In the genomic region with DNA sequence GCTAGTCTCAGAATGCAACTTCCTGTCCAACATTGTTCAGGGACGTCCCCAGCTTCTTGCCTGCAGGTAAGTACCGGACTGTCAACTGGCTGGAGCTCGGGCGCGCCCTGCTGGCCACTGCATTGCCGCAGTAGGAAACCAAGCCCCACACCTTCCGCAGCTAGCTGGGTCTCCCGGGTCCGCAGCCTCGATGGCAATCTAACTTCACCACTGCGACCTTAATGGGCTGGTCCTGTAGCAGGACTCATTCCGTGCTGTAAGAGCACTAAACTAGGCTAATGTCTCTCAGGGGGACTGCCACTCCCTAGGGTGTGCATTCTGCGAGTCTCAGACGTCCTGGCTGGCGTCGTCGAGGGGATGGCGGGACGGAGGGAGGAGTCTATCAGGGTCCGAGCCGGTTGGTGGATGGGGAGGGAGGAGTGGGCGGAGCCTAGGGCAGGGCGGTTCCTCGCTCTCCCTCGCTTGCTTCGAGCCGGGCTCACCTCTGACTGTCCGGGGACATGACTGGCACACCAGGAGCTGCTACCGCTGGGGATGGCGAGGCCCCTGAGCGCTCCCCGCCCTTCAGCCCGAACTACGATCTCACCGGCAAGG, we compare ENCODE assay signal across 8 mouse cellular contexts. TPM values are rescaled to one million over a fixed set of nuclear protein-coding genes. Genes with fewer than 3 reads are reported as not detected.
DNase-seq lines count a peak whose midpoint lies in the region; ATAC-seq and TF ChIP-seq lines count a peak whose summit lies in the region.

No protein-coding gene starts in this region.

- ATAC-seq in embryonic facial prominence, embryonic 12.5 days (ENCODE audit: insufficient number of reproducible peaks, insufficient read depth, low FRiP score, low TSS enrichment), result peak; percentile 31; the same call in 1 of the 2 replicates
- peak; percentile 67 for ATAC-seq in heart, embryonic 13.5 days (ENCODE audit: extremely low read depth, insufficient number of reproducible peaks, low FRiP score, low TSS enrichment)
- peak; percentile 84 for ATAC-seq in kidney, embryonic 16.5 days (ENCODE audit: low FRiP score, low TSS enrichment)
- peak; percentile 53 for ATAC-seq in neural tube, embryonic 14.5 days (ENCODE audit: low read depth)

- H3K36me3 ChIP-seq in embryonic facial prominence, embryonic 12.5 days, result no peaks in the 10 kb centered on the region
- no peaks in the 10 kb centered on the region for H3K36me3 ChIP-seq in heart, embryonic 13.5 days
- H3K36me3 ChIP-seq in kidney, embryonic 16.5 days (ENCODE audit: insufficient read depth, low read length), result no peaks in the 10 kb centered on the region
- H3K36me3 ChIP-seq in neural tube, embryonic 14.5 days (ENCODE audit: control insufficient read depth, insufficient read depth, low read length), result no peaks in the 10 kb centered on the region
- no peaks in the 10 kb centered on the region for H3K36me3 ChIP-seq in thymus, adult 2 months (ENCODE audit: control insufficient read depth, insufficient read depth, low read length)

- no peak; the same call in 1 of the 2 replicates for TF ChIP-seq POLR2A in lung, adult 2 months (IDR thresholded peaks at IDR 0.05; ENCODE audit: borderline replicate concordance, extremely low read depth, low read depth, low read length)
- peak; percentile 45; the same call in 1 of the 2 replicates for TF ChIP-seq POLR2A in thymus, adult 2 months (IDR thresholded peaks at IDR 0.05; ENCODE audit: control insufficient read depth, extremely low read depth, insufficient read depth, low read length, poor library complexity)

- peak; percentile 66 for TF ChIP-seq CTCF in lung, adult 2 months (IDR thresholded peaks at IDR 0.05; ENCODE audit: insufficient read depth, low read length)
- peak; percentile 75; the same call in 1 of the 2 replicates for TF ChIP-seq CTCF in thymus, adult 2 months (IDR thresholded peaks at IDR 0.05; ENCODE audit: borderline replicate concordance, control insufficient read depth, extremely low read depth, insufficient read depth, low read length, poor library complexity)

- peaks cover 47% of the 10 kb centered on the region for H3K27me3 ChIP-seq in embryonic facial prominence, embryonic 12.5 days
- H3K27me3 ChIP-seq in heart, embryonic 13.5 days (replicated peaks), result peaks cover 61% of the 10 kb centered on the region
- peaks cover 20% of the 10 kb centered on the region for H3K27me3 ChIP-seq in kidney, embryonic 16.5 days (ENCODE audit: insufficient read depth, low read length)
- peaks cover 14% of the 10 kb centered on the region for H3K27me3 ChIP-seq in neural tube, embryonic 14.5 days (ENCODE audit: control insufficient read depth, insufficient read depth, low read length)
- H3K27me3 ChIP-seq in thymus, adult 2 months (ENCODE audit: control insufficient read depth, insufficient read depth, low read length), result no peaks in the 10 kb centered on the region

- H3K27ac ChIP-seq in embryonic facial prominence, embryonic 12.5 days, result no peak overlapping the region
- no peak overlapping the region for H3K27ac ChIP-seq in heart, embryonic 13.5 days (replicated peaks)
- no peak overlapping the region for H3K27ac ChIP-seq in kidney, embryonic 16.5 days (ENCODE audit: low read length)
- H3K27ac ChIP-seq in neural tube, embryonic 14.5 days (ENCODE audit: low read depth, low read length), result no peak overlapping the region
- H3K27ac ChIP-seq in thymus, adult 2 months (ENCODE audit: control insufficient read depth, insufficient read depth, low read length), result peak overlapping the region; percentile 38; the same call in 1 of the 2 replicates

- no peaks in the 10 kb centered on the region for H3K9me3 ChIP-seq in embryonic facial prominence, embryonic 12.5 days
- H3K9me3 ChIP-seq in heart, embryonic 13.5 days, result peaks cover 4% of the 10 kb centered on the region; the same call in 1 of the 2 replicates
- H3K9me3 ChIP-seq in kidney, embryonic 16.5 days (ENCODE audit: low read length), result no peaks in the 10 kb centered on the region
- no peaks in the 10 kb centered on the region for H3K9me3 ChIP-seq in neural tube, embryonic 14.5 days (ENCODE audit: control insufficient read depth, low read length)

- under 1% methylated on average over 31 of the region's 35 CpGs for WGBS in embryonic facial prominence, embryonic 12.5 days
- under 1% methylated on average over 35 of the region's 35 CpGs for WGBS in heart, embryonic 13.5 days
- WGBS in kidney, embryonic 16.5 days, result under 1% methylated on average over 35 of the region's 35 CpGs
- 1% methylated on average over 35 of the region's 35 CpGs for WGBS in lung, adult 2 months
- WGBS in neural tube, embryonic 14.5 days, result 2% methylated on average over 34 of the region's 35 CpGs
- WGBS in thymus, adult 2 months, result under 1% methylated on average over 35 of the region's 35 CpGs

- peak overlapping the region; percentile 37 for H3K4me2 ChIP-seq in embryonic facial prominence, embryonic 12.5 days (replicated peaks)
- peak overlapping the region; percentile 66 for H3K4me2 ChIP-seq in heart, embryonic 13.5 days
- H3K4me2 ChIP-seq in kidney, embryonic 16.5 days (replicated peaks; ENCODE audit: low read depth, low read length), result peak overlapping the region; percentile 43
- peak overlapping the region; percentile 17 for H3K4me2 ChIP-seq in neural tube, embryonic 14.5 days (ENCODE audit: low read depth, low read length)

- H3K4me1 ChIP-seq in embryonic facial prominence, embryonic 12.5 days, result peaks cover 28% of the 10 kb centered on the region; the same call in 1 of the 2 replicates
- peaks cover 37% of the 10 kb centered on the region for H3K4me1 ChIP-seq in heart, embryonic 13.5 days
- peaks cover 25% of the 10 kb centered on the region for H3K4me1 ChIP-seq in kidney, embryonic 16.5 days (ENCODE audit: insufficient read depth, low read length)
- H3K4me1 ChIP-seq in lung, adult 2 months (ENCODE audit: control insufficient read depth, insufficient read depth, low read length), result no peaks in the 10 kb centered on the region; the same call in none of the 2 replicates
- H3K4me1 ChIP-seq in neural tube, embryonic 14.5 days (ENCODE audit: control insufficient read depth, insufficient read depth, low read length), result peaks cover 11% of the 10 kb centered on the region; the same call in 1 of the 2 replicates
- H3K4me1 ChIP-seq in thymus, adult 2 months (replicated peaks; ENCODE audit: control insufficient read depth, insufficient read depth, low read length), result peaks cover 70% of the 10 kb centered on the region

- no peak overlapping the region for H3K9ac ChIP-seq in embryonic facial prominence, embryonic 12.5 days
- peak overlapping the region; percentile 69 for H3K9ac ChIP-seq in heart, embryonic 13.5 days
- no peak overlapping the region for H3K9ac ChIP-seq in kidney, embryonic 16.5 days (replicated peaks; ENCODE audit: low read length)
- H3K9ac ChIP-seq in neural tube, embryonic 14.5 days (replicated peaks; ENCODE audit: low read depth, low read length), result no peak overlapping the region

- peak overlapping the region; percentile 27 for H3K4me3 ChIP-seq in embryonic facial prominence, embryonic 12.5 days
- H3K4me3 ChIP-seq in heart, embryonic 13.5 days, result peak overlapping the region; percentile 48
- peak overlapping the region; percentile 34 for H3K4me3 ChIP-seq in kidney, embryonic 16.5 days (ENCODE audit: low read length)
- H3K4me3 ChIP-seq in lung, adult 2 months (replicated peaks; ENCODE audit: extremely low read depth, low read depth, low read length), result peak overlapping the region; percentile 50
- H3K4me3 ChIP-seq in neural tube, embryonic 14.5 days (ENCODE audit: low read depth, low read length), result peak overlapping the region; percentile 9; the same call in 1 of the 2 replicates
- peak overlapping the region; percentile 62 for H3K4me3 ChIP-seq in thymus, adult 2 months (ENCODE audit: control insufficient read depth, insufficient read depth, low read length)

- peak; percentile 87 for DNase-seq in CD8-positive naive resting alpha-beta T cell, adult 2 months (ENCODE audit: low read depth in 2 of 2, low spot score in 2 of 2)
- DNase-seq in adrenal gland, postnatal 25 days, result peak; percentile 74
- peak; percentile 78 for DNase-seq in lung, adult 2 months
- peak; percentile 89 for DNase-seq in thymus, adult 2 months

RNA-seq across cellular contexts. Expression of gene Slc9a3r1, which starts 9.3 kb away (rescaled TPM):
- 17.5 and 18.1 TPM in 2 replicates for total RNA-seq in adrenal gland, postnatal 25 days (2021)
- polyA plus RNA-seq in embryonic facial prominence, embryonic 12.5 days (2016; fragmentation: Nextera tagmentation; extraction: Ambion mirVana), result 34.6 and 35.4 TPM in 2 replicates
- 23.1 and 24.4 TPM in 2 replicates for polyA plus RNA-seq in heart, embryonic 13.5 days (2015; fragmentation: Nextera tagmentation; extraction: Ambion mirVana)
- polyA plus RNA-seq in kidney, embryonic 16.5 days (2015; fragmentation: Nextera tagmentation; extraction: Ambion mirVana), result 165 and 170 TPM in 2 replicates
- polyA plus RNA-seq in lung, adult 2 months (2012; rRNA removed), result 46.8 and 60.1 TPM in 2 replicates
- 42.3 and 59.1 TPM in 2 replicates for polyA plus RNA-seq in neural tube, embryonic 14.5 days (2014; fragmentation: Nextera tagmentation; extraction: Ambion mirVana)
- 202 and 207 TPM in 2 replicates for polyA plus RNA-seq in thymus, adult 2 months (2012; rRNA removed)

RNA-seq across cellular contexts. Expression of gene Cd300lf, which starts 20.0 kb away (rescaled TPM):
- 0.55 and 0.62 TPM in 2 replicates for total RNA-seq in adrenal gland, postnatal 25 days (2021)
- 0.28 TPM in 1 of 2 replicates, not detected in the other for polyA plus RNA-seq in embryonic facial prominence, embryonic 12.5 days (2016; fragmentation: Nextera tagmentation; extraction: Ambion mirVana)
- 0.37 and 0.38 TPM in 2 replicates for polyA plus RNA-seq in heart, embryonic 13.5 days (2015; fragmentation: Nextera tagmentation; extraction: Ambion mirVana)
- 0.52 and 0.53 TPM in 2 replicates for polyA plus RNA-seq in kidney, embryonic 16.5 days (2015; fragmentation: Nextera tagmentation; extraction: Ambion mirVana)
- polyA plus RNA-seq in lung, adult 2 months (2012; rRNA removed), result 12.2 and 20.6 TPM in 2 replicates
- polyA plus RNA-seq in neural tube, embryonic 14.5 days (2014; fragmentation: Nextera tagmentation; extraction: Ambion mirVana), result 0.11 TPM in 1 of 2 replicates, not detected in the other
- 8.4 and 10.4 TPM in 2 replicates for polyA plus RNA-seq in thymus, adult 2 months (2012; rRNA removed)

RNA-seq across cellular contexts. Expression of gene Tmem104, which starts 33.5 kb away (rescaled TPM):
- total RNA-seq in adrenal gland, postnatal 25 days (2021), result 19.9 and 22.3 TPM in 2 replicates
- 10.1 and 13.4 TPM in 2 replicates for polyA plus RNA-seq in embryonic facial prominence, embryonic 12.5 days (2016; fragmentation: Nextera tagmentation; extraction: Ambion mirVana)
- 7.1 and 7.7 TPM in 2 replicates for polyA plus RNA-seq in heart, embryonic 13.5 days (2015; fragmentation: Nextera tagmentation; extraction: Ambion mirVana)
- 11.7 and 13.8 TPM in 2 replicates for polyA plus RNA-seq in kidney, embryonic 16.5 days (2015; fragmentation: Nextera tagmentation; extraction: Ambion mirVana)
- polyA plus RNA-seq in lung, adult 2 months (2012; rRNA removed), result 19.1 and 21.6 TPM in 2 replicates
- 8.9 and 10.8 TPM in 2 replicates for polyA plus RNA-seq in neural tube, embryonic 14.5 days (2014; fragmentation: Nextera tagmentation; extraction: Ambion mirVana)
- polyA plus RNA-seq in thymus, adult 2 months (2012; rRNA removed), result 24.1 and 26.8 TPM in 2 replicates

RNA-seq across cellular contexts. Expression of gene Nat9, which starts 33.9 kb away (rescaled TPM):
- total RNA-seq in adrenal gland, postnatal 25 days (2021), result 37.3 and 38.1 TPM in 2 replicates
- 21.8 and 23.7 TPM in 2 replicates for polyA plus RNA-seq in embryonic facial prominence, embryonic 12.5 days (2016; fragmentation: Nextera tagmentation; extraction: Ambion mirVana)
- polyA plus RNA-seq in heart, embryonic 13.5 days (2015; fragmentation: Nextera tagmentation; extraction: Ambion mirVana), result 13.8 and 19.0 TPM in 2 replicates
- 28.0 and 29.7 TPM in 2 replicates for polyA plus RNA-seq in kidney, embryonic 16.5 days (2015; fragmentation: Nextera tagmentation; extraction: Ambion mirVana)
- polyA plus RNA-seq in lung, adult 2 months (2012; rRNA removed), result 18.8 and 26.4 TPM in 2 replicates
- 19.1 and 19.9 TPM in 2 replicates for polyA plus RNA-seq in neural tube, embryonic 14.5 days (2014; fragmentation: Nextera tagmentation; extraction: Ambion mirVana)
- polyA plus RNA-seq in thymus, adult 2 months (2012; rRNA removed), result 9.8 and 11.8 TPM in 2 replicates

Comparison
In these comparisons a context has a peak if more than half of its experiments do, and no peak if none do; other contexts are left out.
1. ATAC-seq: peak in every context shown above with its lines; median percentile 84 in kidney, embryonic 16.5 days; 67 in heart, embryonic 13.5 days; 53 in neural tube, embryonic 14.5 days; 31 in embryonic facial prominence, embryonic 12.5 days.
2. H3K4me3 ChIP-seq: peak in every context shown above with its lines; median percentile 62 in thymus, adult 2 months; 50 in lung, adult 2 months; 48 in heart, embryonic 13.5 days; 34 in kidney, embryonic 16.5 days; 27 in embryonic facial prominence, embryonic 12.5 days; 9 in neural tube, embryonic 14.5 days.